Mouse (Mus musculus): ENCODE results near the gene Cdh16.

- TF ChIP-seq CTCF (IDR thresholded peaks at IDR 0.05; ENCODE audit: control insufficient read depth, insufficient read depth, insufficient replicate concordance, low read depth, low read length) (no peak), POLR2A (IDR thresholded peaks at IDR 0.05; ENCODE audit: control insufficient read depth, low read depth, low read length) (no peak)
These were observed 26.5 kb downstream of the Cdh16 start for GRCm38 (mm10) chr8:104597656-104598055.
